17 mouse cellular contexts compared by ENCODE assay signal in the genomic region with DNA sequence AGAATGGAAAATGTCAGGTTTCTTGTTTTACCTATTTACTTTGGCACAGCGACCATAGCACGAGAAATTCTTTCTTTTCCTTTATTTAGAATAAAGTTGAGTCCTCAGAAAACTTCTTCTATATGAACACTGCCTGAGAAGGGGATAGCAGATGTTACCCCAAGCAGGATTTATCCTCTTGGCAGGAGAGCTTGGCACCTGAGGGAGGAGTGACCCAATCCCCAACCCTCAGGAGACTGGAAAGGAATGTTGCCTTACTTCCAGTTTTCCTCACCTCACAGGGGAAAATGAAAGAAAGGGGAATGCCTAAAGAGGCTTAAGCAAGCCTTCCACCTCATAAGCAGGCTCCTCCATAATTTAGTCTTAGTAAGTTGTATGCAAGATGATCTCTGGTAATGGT.
"Had no signal": no experiment of that assay in that cellular context is flagged by ENCODE, and none has a peak within 500 bp of the region (broad histone marks: within the 10 kb centered on the region; RNA-seq: fewer than 3 reads in every experiment).

No protein-coding gene starts in this region.

- H3K9me3 ChIP-seq: lung, embryonic 15.5 days; midbrain, embryonic 13.5 days; midbrain, embryonic 15.5 days; neural tube, embryonic 12.5 days; stomach, embryonic 15.5 days had no signal

- H3K4me2 ChIP-seq: lung, embryonic 15.5 days; midbrain, embryonic 11.5 days; midbrain, embryonic 13.5 days; midbrain, embryonic 15.5 days; neural tube, embryonic 12.5 days; stomach, embryonic 15.5 days had no signal

- H3K36me3 ChIP-seq: lung, embryonic 15.5 days; midbrain, embryonic 13.5 days; midbrain, embryonic 15.5 days; neural tube, embryonic 12.5 days; stomach, embryonic 15.5 days had no signal

- H3K4me1 ChIP-seq: lung, embryonic 15.5 days; megakaryocyte, embryonic 14.5 days; midbrain, embryonic 13.5 days; midbrain, embryonic 15.5 days; neural tube, embryonic 12.5 days; stomach, embryonic 15.5 days had no signal

- ATAC-seq: lung, postnatal 0 days; midbrain, embryonic 13.5 days; midbrain, embryonic 15.5 days had no signal

- H3K4me3 ChIP-seq: lung, embryonic 15.5 days; megakaryocyte, embryonic 14.5 days; midbrain, embryonic 13.5 days; midbrain, embryonic 15.5 days; neural tube, embryonic 12.5 days; stomach, embryonic 15.5 days had no signal

- H3K27ac ChIP-seq: lung, embryonic 15.5 days; macrophage; midbrain, embryonic 13.5 days; midbrain, embryonic 15.5 days; neural tube, embryonic 12.5 days; stomach, embryonic 15.5 days; stomach, postnatal 0 days had no signal

- DNase-seq: lung, adult 2 months; lung, postnatal 14 days; lung, postnatal 36 days; right cerebral cortex, postnatal 14 days; thymus, adult 18-20 months; thymus, postnatal 14 days; thymus, postnatal 36 days had no signal

- H3K9ac ChIP-seq: lung, embryonic 15.5 days; midbrain, embryonic 13.5 days; midbrain, embryonic 15.5 days; neural tube, embryonic 12.5 days; stomach, embryonic 15.5 days had no signal

- H3K27me3 ChIP-seq: lung, embryonic 15.5 days; megakaryocyte, embryonic 14.5 days; midbrain, embryonic 13.5 days; midbrain, embryonic 15.5 days; neural tube, embryonic 12.5 days; stomach, embryonic 15.5 days had no signal
